Mouse (Mus musculus): Measurements from ENCODE around the gene Mmab.

GRCm38 (mm10) chr5:114384448-114384847, 59.4 kb downstream of the Mmab start:
- TF ChIP-seq CHD2 (IDR thresholded peaks at IDR 0.05; ENCODE audit: low read depth, low read length) (no peak), HCFC1 (IDR thresholded peaks at IDR 0.05; ENCODE audit: borderline replicate concordance, insufficient read depth, low read length) (no peak)
